Mouse (Mus musculus) megakaryocyte, embryonic 14.5 days (primary cell): Measurements from ENCODE around the gene Atp1b2. TPM values are rescaled to one million over a fixed set of nuclear protein-coding genes. Genes with fewer than 3 reads are reported as not detected.

Experiments used
- H3K27me3 ChIP-seq: replicated peaks from 2 replicates; pipeline ENCODE3; 2012; ENCODE audit warnings: inconsistent platforms
- H3K36me3 ChIP-seq: replicated peaks from 2 replicates; pipeline ENCODE3; 2012; ENCODE audit warnings: low read length, inconsistent platforms, mixed read lengths
- H3K4me1 ChIP-seq: 2 replicates; pipeline ENCODE4 v1.6.1; 2012; ENCODE audit warnings: inconsistent platforms
- H3K4me3 ChIP-seq: replicated peaks from 2 replicates; pipeline ENCODE3; 2012; ENCODE audit warnings: moderate library complexity, mild to moderate bottlenecking, inconsistent platforms
- H3K9me3 ChIP-seq: 2 replicates; pipeline ENCODE4 v1.6.1; 2012; ENCODE audit warnings: inconsistent platforms
- FLI1 ChIP-seq: IDR thresholded peaks from 2 replicates; pipeline ENCODE4 v1.6.1; 2012; ENCODE audit warnings: low read length, inconsistent platforms, mixed read lengths
- GATA1 ChIP-seq: IDR thresholded peaks from 3 replicates; pipeline ENCODE4 v1.6.1; 2012; ENCODE audit warnings: mixed read lengths, low read length, inconsistent platforms, borderline replicate concordance
- polyA plus RNA-seq: library from polyadenylated mRNA; stranded (reverse); fragments of >175 nt; gene quantifications from 2 replicates; pipeline ENCODE4 v1.2.3, GENCODE M21; 2012; ENCODE audit warnings: low replicate concordance; ENCODE audit not compliant: insufficient read depth

Gene Atp1b2
- polyA plus RNA-seq, 1 experiment = 4.2 TPM

- Histone ChIP-seq H3K4me3 (no peak overlapping the region), H3K9me3 (no peaks in the 10 kb centered on the region), H3K36me3 (no peaks in the 10 kb centered on the region), H3K27me3 (peaks cover 40% of the 10 kb centered on the region), H3K4me1 (peaks cover 45% of the 10 kb centered on the region)
- no peak for TF ChIP-seq FLI1
- no peak for TF ChIP-seq GATA1
Observed at GRCm38 (mm10) chr11:69608525-69608924, 2.8 kb upstream of the Atp1b2 start.

- H3K4me3 ChIP-seq = no peak overlapping the region
- H3K4me1 ChIP-seq = peaks cover 57% of the 10 kb centered on the region
- peaks cover 38% of the 10 kb centered on the region for H3K27me3 ChIP-seq
- TF ChIP-seq FLI1 (no peak), GATA1 (no peak)
- no peaks in the 10 kb centered on the region for H3K36me3 ChIP-seq
- no peaks in the 10 kb centered on the region for H3K9me3 ChIP-seq
Observed at GRCm38 (mm10) chr11:69606832-69607231, 1.1 kb upstream of the Atp1b2 start.

GRCm38 (mm10) chr11:69606491-69606795 is 701 bp upstream of the Atp1b2 start:
- Histone ChIP-seq H3K4me3 (peak overlapping the region; percentile 93), H3K27me3 (peaks cover 39% of the 10 kb centered on the region), H3K4me1 (peaks cover 61% of the 10 kb centered on the region), H3K36me3 (no peaks in the 10 kb centered on the region), H3K9me3 (no peaks in the 10 kb centered on the region)
- TF ChIP-seq GATA1 (no peak), FLI1 (no peak)

GRCm38 (mm10) chr11:69604795-69605664 is 712 bp downstream of the Atp1b2 start:
- Histone ChIP-seq H3K4me1 (peaks cover 67% of the 10 kb centered on the region), H3K9me3 (no peaks in the 10 kb centered on the region), H3K4me3 (peak overlapping the region; percentile 93), H3K27me3 (peaks cover 35% of the 10 kb centered on the region), H3K36me3 (no peaks in the 10 kb centered on the region)
- TF ChIP-seq FLI1 (no peak), GATA1 (no peak)

- no peak for TF ChIP-seq GATA1
- no peak for TF ChIP-seq FLI1
- Histone ChIP-seq H3K4me1 (peaks cover 71% of the 10 kb centered on the region), H3K4me3 (no peak overlapping the region), H3K9me3 (no peaks in the 10 kb centered on the region), H3K36me3 (no peaks in the 10 kb centered on the region), H3K27me3 (peaks cover 35% of the 10 kb centered on the region)
Observed at GRCm38 (mm10) chr11:69604347-69604746, 1.4 kb downstream of the Atp1b2 start.

GRCm38 (mm10) chr11:69603516-69603915 is 2.2 kb downstream of the Atp1b2 start:
- TF ChIP-seq FLI1 (no peak), GATA1 (no peak)
- Histone ChIP-seq H3K4me3 (no peak overlapping the region), H3K27me3 (peaks cover 35% of the 10 kb centered on the region), H3K4me1 (peaks cover 72% of the 10 kb centered on the region), H3K9me3 (no peaks in the 10 kb centered on the region), H3K36me3 (no peaks in the 10 kb centered on the region)

- Histone ChIP-seq H3K27me3 (peaks cover 35% of the 10 kb centered on the region), H3K36me3 (no peaks in the 10 kb centered on the region), H3K4me1 (peaks cover 72% of the 10 kb centered on the region), H3K9me3 (no peaks in the 10 kb centered on the region), H3K4me3 (no peak overlapping the region)
- no peak for TF ChIP-seq GATA1
- TF ChIP-seq FLI1 = no peak
Observed at GRCm38 (mm10) chr11:69601768-69602167, 4.0 kb downstream of the Atp1b2 start.

- Histone ChIP-seq H3K36me3 (no peaks in the 10 kb centered on the region), H3K9me3 (no peaks in the 10 kb centered on the region), H3K4me3 (peak overlapping the region; percentile 2), H3K27me3 (peaks cover 29% of the 10 kb centered on the region), H3K4me1 (peaks cover 60% of the 10 kb centered on the region)
- no peak for TF ChIP-seq GATA1
- no peak for TF ChIP-seq FLI1
Observed at GRCm38 (mm10) chr11:69600098-69600497, 5.6 kb downstream of the Atp1b2 start.

GRCm38 (mm10) chr11:69599436-69599835 is 6.3 kb downstream of the Atp1b2 start:
- Histone ChIP-seq H3K9me3 (no peaks in the 10 kb centered on the region), H3K36me3 (peaks cover 2% of the 10 kb centered on the region), H3K27me3 (peaks cover 22% of the 10 kb centered on the region), H3K4me1 (peaks cover 54% of the 10 kb centered on the region), H3K4me3 (peak overlapping the region; percentile 33)
- TF ChIP-seq GATA1 (no peak), FLI1 (no peak)

- H3K4me3 ChIP-seq = no peak overlapping the region
- no peak for TF ChIP-seq GATA1
- peaks cover 17% of the 10 kb centered on the region for H3K4me1 ChIP-seq
- H3K9me3 ChIP-seq = no peaks in the 10 kb centered on the region
- H3K36me3 ChIP-seq = peaks cover 40% of the 10 kb centered on the region
- no peaks in the 10 kb centered on the region for H3K27me3 ChIP-seq
Observed at GRCm38 (mm10) chr11:69594853-69595252, 10.9 kb downstream of the Atp1b2 start.
